Mouse (Mus musculus) thymus, adult 2 months (tissue): ENCODE data around the gene Pinlyp. TPM values are rescaled to one million over a fixed set of nuclear protein-coding genes. Genes with fewer than 3 reads are reported as not detected.

Experiments used
- DNase-seq: peaks from one replicate; pipeline ENCODE4 v3.0.0; 2021
- H3K27ac ChIP-seq: fragments of 200-500 bp; 2 replicates; pipeline ENCODE4 v1.5.1; 2012; ENCODE audit warnings: low read length, control low read depth; ENCODE audit not compliant: control insufficient read depth, insufficient read depth
- H3K27me3 ChIP-seq: fragments of 200-500 bp; 2 replicates; pipeline ENCODE4 v1.6.1; 2012; ENCODE audit warnings: mild to moderate bottlenecking, low read length, moderate library complexity, mixed read lengths; ENCODE audit not compliant: control insufficient read depth, insufficient read depth
- H3K36me3 ChIP-seq: fragments of 200-500 bp; 2 replicates; pipeline ENCODE4 v1.6.1; 2012; ENCODE audit warnings: mild to moderate bottlenecking, low read length, moderate library complexity; ENCODE audit not compliant: control insufficient read depth, insufficient read depth
- H3K4me1 ChIP-seq: fragments of 200-500 bp; replicated peaks from 2 replicates; pipeline ENCODE4 v1.6.1; 2012; ENCODE audit warnings: low read length; ENCODE audit not compliant: control insufficient read depth, insufficient read depth
- H3K4me3 ChIP-seq: fragments of 200-500 bp; 2 replicates; pipeline ENCODE4 v1.5.1; 2012; ENCODE audit warnings: mild to moderate bottlenecking, low read length, control low read depth, moderate library complexity; ENCODE audit not compliant: control insufficient read depth, insufficient read depth
- CTCF ChIP-seq: fragments of 200-500 bp; IDR thresholded peaks from 2 replicates; pipeline ENCODE4 v1.5.1; 2012; ENCODE audit warnings: mild to moderate bottlenecking, control low read depth, low read length, moderate library complexity, borderline replicate concordance; ENCODE audit not compliant: control insufficient read depth, poor library complexity, insufficient read depth; ENCODE audit errors: extremely low read depth
- POLR2A ChIP-seq: fragments of 200-500 bp; IDR thresholded peaks from 2 replicates; pipeline ENCODE4 v1.6.1; 2012; ENCODE audit warnings: mild to moderate bottlenecking, low read length, control low read depth, moderate library complexity; ENCODE audit not compliant: control insufficient read depth, poor library complexity, insufficient read depth; ENCODE audit errors: extremely low read depth
- WGBS: fragments of 180-500 bp; shearing (Covaris S2); methylation state at CpG from one replicate; pipeline ENCODE4 v1.1.7; 2018; 5-methylcytosine and 5-hydroxymethylcytosine counted together
- polyA plus RNA-seq: library from polyadenylated mRNA; depleted of rRNA; stranded (reverse); fragments of >200 nt; gene quantifications from 2 replicates; pipeline ENCODE4 v1.2.3, GENCODE M21; 2012

The Pinlyp gene
- polyA plus RNA-seq, 1 experiment = 5.4 TPM

- whole genome bisulfite sequencing = 88% methylated on average over 5 of the region's 5 CpGs
- DNase-seq = no peak
- TF ChIP-seq CTCF (no peak), POLR2A (no peak)
Observed at GRCm38 (mm10) chr7:24591735-24592134, 45.8 kb upstream of the Pinlyp start.

GRCm38 (mm10) chr7:24588336-24588735, 42.4 kb upstream of the Pinlyp start:
- 44% methylated on average over 13 of the region's 13 CpGs for WGBS
- no peak overlapping the region for H3K4me3 ChIP-seq
- no peak overlapping the region for H3K27ac ChIP-seq
- H3K27me3 ChIP-seq = no peaks in the 10 kb centered on the region
- TF ChIP-seq CTCF = no peak
- TF ChIP-seq POLR2A = no peak
- H3K36me3 ChIP-seq = no peaks in the 10 kb centered on the region
- peaks cover 15% of the 10 kb centered on the region for H3K4me1 ChIP-seq
- no peak for DNase-seq

More at GRCm38 (mm10) chr7:24591735-24592134, 45.8 kb upstream of the Pinlyp start:
- Histone ChIP-seq H3K27ac (no peak overlapping the region), H3K4me1 (peaks cover 28% of the 10 kb centered on the region), H3K4me3 (no peak overlapping the region), H3K27me3 (no peaks in the 10 kb centered on the region), H3K36me3 (no peaks in the 10 kb centered on the region)

- TF ChIP-seq POLR2A (no peak), CTCF (no peak)
- Histone ChIP-seq H3K4me1 (peaks cover 13% of the 10 kb centered on the region), H3K36me3 (no peaks in the 10 kb centered on the region), H3K27ac (no peak within 1 kb of the TSS), H3K27me3 (no peaks in the 10 kb centered on the region), H3K4me3 (peak within 1 kb of the TSS; percentile 29)
- peak; percentile 60 for DNase-seq
- WGBS = 19% methylated on average over 30 of the region's 30 CpGs
Observed at GRCm38 (mm10) chr7:24587330-24588105, 41.6 kb upstream of the Pinlyp start, which contains the start of the genes Ethe1 and Zfp575. Ethe1 (plus strand) TSS chr7:24587543. Zfp575 (minus strand) TSS chr7:24587641.

- Histone ChIP-seq H3K36me3 (no peaks in the 10 kb centered on the region), H3K27ac (no peak overlapping the region), H3K4me3 (no peak overlapping the region), H3K27me3 (no peaks in the 10 kb centered on the region), H3K4me1 (peaks cover 13% of the 10 kb centered on the region)
- no peak for TF ChIP-seq POLR2A
- no peak for TF ChIP-seq CTCF
- WGBS = 35% methylated on average over 8 of the region's 8 CpGs
- no peak for DNase-seq
Observed at GRCm38 (mm10) chr7:24586828-24587227, 40.9 kb upstream of the Pinlyp start.

- Histone ChIP-seq H3K36me3 (no peaks in the 10 kb centered on the region), H3K27me3 (no peaks in the 10 kb centered on the region), H3K4me1 (peaks cover 13% of the 10 kb centered on the region), H3K4me3 (no peak overlapping the region), H3K27ac (no peak overlapping the region)
- no peak for DNase-seq
- WGBS = 84% methylated on average over 16 of the region's 16 CpGs
- TF ChIP-seq POLR2A = no peak
- no peak for TF ChIP-seq CTCF
Observed at GRCm38 (mm10) chr7:24585995-24586394, 40.1 kb upstream of the Pinlyp start.

- no peak for TF ChIP-seq POLR2A
- Histone ChIP-seq H3K36me3 (no peaks in the 10 kb centered on the region), H3K27me3 (no peaks in the 10 kb centered on the region), H3K4me1 (peaks cover 13% of the 10 kb centered on the region), H3K27ac (no peak overlapping the region), H3K4me3 (no peak overlapping the region)
- DNase-seq = no peak
- WGBS = 95% methylated on average over 6 of the region's 6 CpGs
Observed at GRCm38 (mm10) chr7:24584876-24585275, 39.0 kb upstream of the Pinlyp start.

- Histone ChIP-seq H3K4me3 (no peak overlapping the region), H3K27me3 (no peaks in the 10 kb centered on the region), H3K27ac (no peak overlapping the region), H3K4me1 (no peaks in the 10 kb centered on the region), H3K36me3 (no peaks in the 10 kb centered on the region)
- no peak for DNase-seq
- no peak for TF ChIP-seq POLR2A
- no peak for TF ChIP-seq CTCF
- 93% methylated on average over 10 of the region's 10 CpGs for WGBS
Observed at GRCm38 (mm10) chr7:24577811-24578210, 31.9 kb upstream of the Pinlyp start.
